Mouse (Mus musculus) E14TG2a.4 (cell line): ENCODE measurements around the gene Sav1.

Experiments
- CTCF ChIP-seq: conservative IDR thresholded peaks from 2 replicates; pipeline ENCODE4 v1.5.1; 2014; ENCODE audit warnings: low read length
- NANOG ChIP-seq: IDR thresholded peaks from 2 replicates; pipeline ENCODE4 v1.6.1; 2014; ENCODE audit warnings: borderline replicate concordance, low read length, mixed read lengths
- POU5F1 ChIP-seq: IDR thresholded peaks from 2 replicates; pipeline ENCODE4 v1.6.1; 2014; ENCODE audit warnings: low read length, borderline replicate concordance

DNA sequence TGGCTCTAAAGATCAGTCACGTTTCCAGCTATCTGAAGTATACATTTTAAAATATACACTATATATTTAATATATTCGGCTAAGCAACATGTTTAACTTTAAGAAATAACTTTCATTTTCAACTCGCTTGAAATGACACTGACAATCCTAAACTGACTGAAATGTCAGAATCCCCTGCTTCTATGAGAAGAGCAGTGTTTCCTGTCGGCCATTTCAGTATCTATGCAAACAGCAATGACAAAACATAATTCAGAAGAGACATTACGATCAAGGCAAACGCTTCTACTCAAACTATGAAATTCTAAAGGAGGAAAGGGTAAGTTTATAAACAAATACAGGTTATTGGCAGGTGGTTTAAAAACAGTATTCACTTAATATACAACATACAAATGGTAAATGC, 10.1 kb downstream of the Sav1 start:
- TF ChIP-seq CTCF (no peak), POU5F1 (no peak), NANOG (no peak)
